Mouse (Mus musculus) right cerebral cortex, postnatal 10 days (tissue): ENCODE data around the gene Sigirr.

Experiments
- DNase-seq, 2 experiments: peaks; one replicate each; pipeline ENCODE4 v3.0.0; 2021; ENCODE audit warnings: low spot score in 2 of 2

Sigirr gene

DNA sequence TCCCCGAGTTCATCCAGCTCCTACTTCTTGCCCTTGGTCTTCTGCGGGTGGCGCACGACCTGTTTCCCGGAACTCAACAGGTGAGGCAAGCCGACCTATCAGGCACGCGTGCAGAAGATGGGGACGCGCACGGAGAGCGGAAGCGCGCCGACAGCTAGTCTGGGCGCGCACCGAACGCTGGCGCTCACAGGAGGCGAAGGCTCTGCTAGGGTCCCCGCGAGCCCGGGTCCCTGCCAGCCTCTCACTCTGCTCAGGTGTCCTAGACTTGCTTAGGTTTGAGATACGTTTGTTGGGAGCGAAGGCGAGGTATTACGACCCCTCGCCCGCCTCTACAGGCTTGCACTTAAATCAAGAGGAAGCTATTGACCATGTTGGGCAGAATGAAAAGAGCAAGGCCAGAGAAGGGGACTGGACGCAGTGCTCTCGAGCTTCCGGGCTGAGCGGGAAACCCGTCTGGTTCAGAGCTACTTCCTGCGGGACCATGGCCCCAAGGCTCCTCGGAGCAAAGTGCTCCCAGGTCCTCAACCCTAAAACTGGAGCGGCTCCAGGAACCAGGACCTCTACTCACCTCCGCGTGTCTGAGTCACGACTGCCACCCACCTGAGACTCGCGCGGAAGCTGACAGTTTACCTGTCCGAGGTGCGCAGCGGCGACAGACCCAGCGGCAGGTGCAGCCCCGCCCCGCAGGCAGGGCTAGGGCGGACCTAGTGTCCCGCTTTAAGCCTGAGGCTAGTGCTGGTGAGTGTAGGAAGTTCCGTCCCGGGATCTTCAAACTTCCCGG is at the start of gene Sigirr:
Gene Sigirr, minus strand, starts transcription at position 662 of the 781 bp plus-strand sequence.
- DNase-seq: peak in 1 of 2 experiments; percentile 65

DNA sequence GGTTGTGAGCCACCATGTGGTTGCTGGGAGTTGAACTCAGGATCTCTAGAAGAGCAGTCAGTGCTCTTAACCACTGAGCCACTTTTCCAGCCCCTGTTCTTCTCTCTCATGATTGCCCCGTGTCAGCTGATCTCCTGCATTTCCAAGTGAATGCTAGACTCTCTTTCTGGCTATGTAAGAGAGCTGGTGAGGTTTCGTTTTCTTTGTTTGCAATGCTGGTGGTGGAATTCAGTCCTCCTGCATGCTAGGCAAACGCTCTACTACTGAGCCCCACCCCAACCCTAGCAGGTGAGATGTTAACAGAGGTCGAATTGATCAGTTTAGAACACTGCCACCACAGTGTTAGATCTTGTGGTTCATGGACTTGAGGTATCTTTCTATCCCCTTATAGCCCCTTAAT is 48.3 kb upstream of the Sigirr start:
- DNase-seq: no peak

DNA sequence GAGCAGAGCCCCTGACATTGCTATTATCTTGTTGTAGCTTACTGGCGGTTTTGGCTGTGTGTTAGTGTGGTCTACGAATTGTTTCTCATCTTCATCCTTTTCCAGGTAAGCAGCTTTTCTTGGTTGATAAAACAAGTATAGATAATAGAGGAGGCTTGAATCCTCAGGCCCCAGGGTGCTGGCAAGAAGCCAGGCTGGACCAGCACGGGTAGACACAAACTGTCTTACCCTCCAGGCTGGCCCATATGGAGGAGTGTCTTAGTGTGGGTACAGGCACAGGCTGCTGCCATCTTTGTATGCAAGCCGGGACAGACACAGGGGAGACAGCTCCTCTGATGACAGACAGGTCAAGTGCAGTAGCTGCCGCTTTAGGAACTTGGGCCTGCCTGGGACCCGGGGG is 46.7 kb upstream of the Sigirr start:
- DNase-seq: no peak

DNA sequence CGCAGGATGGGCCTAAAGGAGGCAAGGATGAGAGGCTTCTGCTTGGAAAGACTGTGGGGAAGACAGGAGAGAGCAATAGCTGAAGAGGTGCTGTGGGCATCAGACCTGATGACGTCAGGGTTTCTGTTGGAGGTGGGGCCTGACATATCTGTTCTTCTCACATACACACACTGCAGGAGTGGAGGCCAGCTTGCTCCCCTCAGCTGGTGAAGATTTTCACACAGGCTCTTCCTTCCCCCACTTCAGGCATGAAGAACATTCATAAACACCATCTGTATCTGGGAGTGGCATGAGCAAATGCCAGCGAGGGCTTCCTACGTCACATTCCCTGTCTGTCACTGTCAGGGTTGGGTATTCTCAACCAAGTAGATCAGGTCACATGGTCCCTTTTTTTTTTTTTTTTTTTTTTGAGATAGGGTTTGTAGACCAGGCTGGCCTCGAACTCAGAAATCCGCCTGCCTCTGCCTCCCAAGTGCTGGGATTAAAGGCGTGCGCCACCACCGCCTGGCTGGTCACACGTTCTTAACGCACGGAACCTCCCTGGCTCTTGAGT is 45.7 kb upstream of the Sigirr start:
- no peak for DNase-seq

DNA sequence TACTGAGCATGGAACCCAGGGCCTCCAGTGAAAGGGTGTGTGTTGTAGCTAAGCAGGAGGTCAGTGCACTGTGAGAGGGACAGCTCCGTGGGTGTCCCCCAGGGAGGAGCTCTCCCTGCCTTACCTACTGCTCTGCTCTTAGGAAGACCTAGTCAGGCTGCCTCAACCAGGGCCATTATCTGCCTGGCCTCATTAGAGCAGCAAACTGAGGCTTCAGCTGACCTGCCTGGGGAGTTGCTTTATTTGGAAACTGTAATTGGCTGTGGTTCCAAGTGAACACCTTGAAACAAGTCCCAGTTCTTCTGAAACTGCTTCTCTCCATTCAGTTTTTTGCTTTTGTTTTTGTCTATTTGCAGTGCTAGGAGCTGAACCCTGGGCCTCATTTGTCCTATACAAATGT is 45.0 kb upstream of the Sigirr start:
- DNase-seq: no peak

DNA sequence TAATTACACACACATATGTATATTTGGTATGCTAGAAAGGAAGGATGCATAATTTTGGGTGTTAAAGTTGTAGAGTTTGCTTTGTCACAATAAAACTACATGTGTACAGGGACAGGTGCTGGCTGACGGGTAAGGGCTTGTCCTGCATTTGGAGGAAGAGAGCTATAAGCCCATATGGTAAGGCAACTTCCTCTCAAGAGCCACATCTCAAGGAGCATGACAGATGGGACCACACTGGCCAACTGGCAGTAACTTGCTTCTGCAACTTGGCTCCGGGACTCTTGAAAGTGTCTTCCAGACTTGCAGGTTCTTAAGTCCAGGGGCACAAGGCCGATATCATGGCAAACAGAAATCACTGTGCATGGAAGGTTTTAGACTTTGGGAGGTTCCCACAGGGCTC is 44.3 kb upstream of the Sigirr start:
- no peak for DNase-seq

DNA sequence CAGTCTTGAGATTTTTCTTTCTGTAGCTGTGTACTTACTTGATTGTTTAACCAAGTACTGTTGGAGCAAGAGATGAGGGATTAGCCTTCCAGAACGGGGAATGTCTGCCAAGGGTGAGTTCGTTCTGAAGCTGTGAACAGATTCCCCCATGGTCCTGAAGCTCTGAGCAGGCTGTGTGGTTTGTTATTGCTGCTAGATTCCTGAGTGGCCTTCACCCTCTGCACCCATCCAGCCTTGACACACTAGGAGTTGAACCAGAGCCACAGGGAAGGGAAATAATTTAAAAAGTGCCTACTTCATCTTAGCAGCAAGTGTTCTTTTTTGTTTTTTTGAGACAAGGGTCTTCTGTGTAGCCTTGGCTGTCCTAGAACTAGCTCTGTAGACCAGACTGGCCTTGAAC is 43.5 kb upstream of the Sigirr start:
- DNase-seq: no peak

DNA sequence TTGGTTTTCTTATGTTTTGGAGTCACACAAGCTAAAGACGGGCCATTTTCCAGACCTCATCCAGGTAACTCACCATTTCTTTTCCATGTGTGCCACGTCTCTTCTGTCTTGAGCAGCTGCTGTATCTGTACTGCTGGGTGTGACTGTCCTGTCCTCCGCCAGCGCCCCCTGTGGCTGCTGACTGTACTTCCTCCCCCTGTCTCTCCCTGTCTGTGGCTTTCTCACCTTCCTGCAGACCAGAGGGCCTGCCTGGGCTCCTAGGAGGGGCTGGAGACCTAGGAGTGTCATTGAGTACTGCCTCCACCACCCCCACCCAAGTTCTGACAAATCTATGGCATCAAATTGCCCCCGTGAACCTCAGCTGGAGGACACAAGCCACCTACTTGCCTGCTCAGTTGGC is 42.7 kb upstream of the Sigirr start:
- no peak for DNase-seq

DNA sequence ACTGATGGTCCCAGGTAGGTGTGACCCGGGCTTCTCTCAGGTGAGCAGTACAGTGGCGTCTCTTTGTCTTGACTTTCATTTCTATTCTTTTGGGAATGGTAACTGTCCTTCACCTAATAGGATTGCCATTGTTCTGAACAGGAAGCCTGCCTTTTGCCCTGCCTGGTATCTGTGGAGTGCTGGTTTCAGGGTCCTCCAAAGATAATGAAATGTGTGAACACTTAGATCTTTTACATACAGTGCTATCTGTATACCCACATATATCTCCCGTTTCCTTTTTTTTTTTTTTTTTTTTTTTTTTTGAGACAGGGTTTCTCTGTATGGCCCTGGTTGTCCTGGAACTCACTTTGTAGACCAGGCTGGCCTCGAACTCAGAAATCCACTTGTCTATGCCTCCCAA is 41.0 kb upstream of the Sigirr start:
- no peak for DNase-seq

DNA sequence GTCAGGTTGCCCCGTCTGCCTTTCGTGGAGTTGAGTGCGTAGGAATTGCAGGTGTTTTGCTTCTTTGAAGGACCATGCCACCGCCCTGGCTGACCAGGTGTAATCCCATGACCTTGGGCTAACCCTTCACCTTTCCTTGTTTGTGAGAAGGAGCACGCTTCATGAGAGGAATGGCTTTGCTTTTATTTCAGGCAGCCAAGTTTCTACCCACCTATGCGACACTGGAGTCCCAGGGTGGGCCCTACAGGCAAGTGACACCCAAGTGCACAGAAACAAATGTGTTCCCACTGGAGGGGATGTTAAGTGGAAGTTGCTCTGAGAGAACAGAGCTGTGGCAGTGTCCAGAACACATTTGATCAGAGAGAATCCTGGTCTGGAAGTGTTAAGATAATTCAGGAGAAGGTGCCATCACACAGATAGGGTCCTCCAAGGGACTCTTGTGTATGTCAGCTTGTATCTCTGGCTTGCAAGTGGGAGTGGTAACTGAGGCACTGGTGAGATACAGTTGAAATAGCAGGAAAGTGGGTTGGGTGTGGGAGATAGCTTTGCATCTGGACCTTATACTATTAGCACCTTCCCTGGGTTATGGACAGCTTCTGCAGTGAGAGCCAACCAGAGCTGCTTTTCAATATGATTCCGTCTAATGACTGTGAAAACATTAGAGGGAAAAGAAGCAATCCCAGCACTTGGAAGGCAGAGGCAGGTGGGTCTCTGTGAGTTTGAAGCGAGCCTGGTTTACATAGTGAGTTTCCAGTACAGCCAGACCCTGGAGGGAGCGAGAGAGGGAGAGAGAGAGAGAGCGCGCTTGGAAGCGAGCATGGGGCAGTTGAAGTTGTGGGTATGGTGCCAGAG is 31.8 kb upstream of the Sigirr start:
- DNase-seq: no peak

DNA sequence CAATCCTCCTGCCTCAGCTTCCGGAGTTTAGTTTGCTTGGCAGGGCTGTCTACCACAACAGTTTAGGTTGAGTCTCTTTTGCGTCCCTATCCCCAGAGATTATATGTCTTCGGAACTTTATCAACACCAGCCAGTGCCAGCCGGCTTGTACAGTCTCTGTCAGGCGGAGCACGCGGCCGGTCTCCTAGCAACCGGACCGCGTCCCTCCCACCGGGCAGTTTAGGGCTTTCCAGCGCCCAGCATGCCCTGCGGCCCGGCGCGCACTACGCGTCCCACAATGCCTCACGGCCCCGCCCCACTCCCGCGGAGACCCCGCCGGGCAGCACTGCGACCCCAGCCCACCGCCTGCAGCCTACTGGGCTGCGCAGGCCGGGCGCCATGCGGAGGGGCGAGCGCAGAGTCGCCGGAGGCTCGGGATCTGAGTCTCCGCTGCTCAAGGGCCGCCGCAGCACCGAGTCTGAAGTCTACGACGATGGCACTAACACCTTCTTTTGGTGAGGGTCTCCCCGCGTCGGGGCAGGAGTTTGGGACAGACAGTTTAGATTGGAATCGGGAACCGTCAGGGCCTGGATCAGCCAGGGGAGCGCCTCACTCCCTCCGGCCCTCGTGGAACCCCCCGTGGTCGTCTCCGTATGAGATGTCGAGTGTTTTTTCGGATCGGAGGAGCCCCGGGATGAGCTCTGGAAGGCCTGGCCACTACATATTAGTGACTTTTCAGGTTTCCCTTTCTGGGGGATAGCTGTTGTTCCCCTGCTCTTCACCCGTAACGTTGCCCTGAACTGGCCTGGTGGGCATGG is 30.9 kb upstream of the Sigirr start:
- peak; percentile 95 for DNase-seq

DNA sequence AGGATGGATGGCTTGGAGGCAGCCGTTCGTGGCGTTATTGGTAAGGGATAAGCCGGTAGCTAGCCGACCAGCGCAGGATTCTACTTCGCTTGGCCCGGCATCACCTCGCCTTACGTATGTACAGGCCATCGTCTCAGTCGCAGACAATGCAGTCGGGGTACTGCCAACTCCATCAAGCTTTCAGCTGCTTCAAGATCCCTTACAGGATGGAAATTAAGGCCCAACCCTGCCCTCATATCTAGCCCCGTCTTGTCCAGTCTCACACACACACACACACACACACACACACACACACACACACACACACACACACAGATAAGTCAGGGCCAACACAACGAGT is 23.1 kb upstream of the Sigirr start:
- DNase-seq: no peak

DNA sequence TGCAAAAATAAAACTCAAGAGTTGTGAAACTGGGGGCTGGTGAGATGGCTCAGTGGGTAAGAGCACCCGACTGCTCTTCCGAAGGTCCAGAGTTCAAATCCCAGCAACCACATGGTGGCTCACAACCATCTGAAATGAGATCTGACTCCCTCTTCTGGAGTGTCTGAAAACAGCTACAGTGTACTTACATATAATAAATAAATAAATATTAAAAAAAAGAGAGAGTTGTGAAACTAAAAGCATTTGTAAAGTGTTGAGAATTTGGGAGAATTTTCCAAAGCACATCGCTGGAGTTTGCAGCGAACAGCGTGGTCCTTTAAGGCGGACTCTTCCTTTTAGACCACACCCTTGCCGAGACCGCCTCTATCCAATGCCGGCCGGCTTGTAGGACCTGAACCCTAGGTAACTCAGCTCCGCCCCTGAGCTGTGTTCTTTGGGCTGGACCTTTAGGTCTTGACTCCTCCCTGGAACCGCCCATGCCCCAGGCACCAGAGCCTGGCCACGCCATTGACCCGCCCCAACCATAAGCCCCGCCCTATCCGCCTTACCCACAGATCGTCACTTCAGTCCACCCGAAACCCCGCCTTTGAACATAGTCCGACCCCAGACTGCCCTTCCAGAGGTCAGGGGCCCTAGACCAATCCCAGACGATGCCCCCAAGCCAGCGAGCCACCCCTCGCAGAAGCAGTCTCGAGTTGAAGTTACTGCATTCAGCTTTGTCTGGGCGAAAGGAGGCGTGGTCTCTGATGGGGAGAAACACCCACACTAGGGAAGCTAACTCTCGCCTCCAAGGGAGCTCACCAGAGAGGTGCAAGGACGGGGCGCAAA is 22.5 kb upstream of the Sigirr start:
- peak; percentile 91 to 92 for DNase-seq

DNA sequence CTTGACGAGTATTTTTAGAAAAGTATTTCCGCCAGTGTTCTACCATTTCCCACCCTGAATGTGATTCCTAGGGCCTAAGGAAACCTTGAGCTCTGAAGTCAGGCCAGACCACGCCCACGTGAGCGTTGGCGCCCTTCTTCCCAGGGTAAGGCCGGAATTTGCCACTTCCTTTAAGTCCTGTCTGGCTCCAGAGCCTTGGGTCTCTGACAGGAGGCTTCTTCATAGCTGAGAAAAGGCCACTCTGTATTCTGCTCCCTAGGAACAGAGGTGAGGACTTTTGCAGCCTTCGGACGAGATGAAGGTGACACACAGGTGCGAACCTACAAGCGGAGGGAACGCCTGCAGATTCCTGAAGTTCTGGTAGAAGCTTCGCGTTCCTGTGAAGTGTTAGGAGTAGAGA is 21.9 kb upstream of the Sigirr start, which contains the start of gene Ptdss2:
Gene Ptdss2, plus strand, starts transcription at position 138 of the 400 bp plus-strand sequence.
- no peak for DNase-seq

DNA sequence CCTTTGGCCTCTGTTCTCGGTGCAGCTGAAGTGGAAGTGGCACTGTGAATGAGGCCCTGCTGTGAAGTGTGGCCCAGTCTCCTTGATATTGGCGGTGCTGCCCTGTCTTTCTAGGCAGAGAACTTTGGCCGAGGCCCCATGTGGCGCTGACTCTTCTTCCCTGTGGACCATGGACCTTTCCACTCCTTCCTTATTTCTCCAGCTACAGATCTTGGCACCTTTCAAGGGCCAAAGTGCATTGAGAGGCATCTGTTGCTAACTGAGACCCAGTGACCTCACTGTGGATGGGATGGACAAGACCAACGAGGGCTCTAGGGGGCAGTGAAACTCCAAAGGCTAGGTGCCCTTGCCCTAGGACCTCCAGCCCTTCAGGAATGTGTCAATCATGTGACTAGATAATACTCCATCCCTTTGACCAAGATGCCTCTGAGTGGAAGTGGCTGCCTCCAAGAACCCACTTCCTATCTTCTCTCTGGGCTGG is 20.7 kb upstream of the Sigirr start:
- DNase-seq: no peak

DNA sequence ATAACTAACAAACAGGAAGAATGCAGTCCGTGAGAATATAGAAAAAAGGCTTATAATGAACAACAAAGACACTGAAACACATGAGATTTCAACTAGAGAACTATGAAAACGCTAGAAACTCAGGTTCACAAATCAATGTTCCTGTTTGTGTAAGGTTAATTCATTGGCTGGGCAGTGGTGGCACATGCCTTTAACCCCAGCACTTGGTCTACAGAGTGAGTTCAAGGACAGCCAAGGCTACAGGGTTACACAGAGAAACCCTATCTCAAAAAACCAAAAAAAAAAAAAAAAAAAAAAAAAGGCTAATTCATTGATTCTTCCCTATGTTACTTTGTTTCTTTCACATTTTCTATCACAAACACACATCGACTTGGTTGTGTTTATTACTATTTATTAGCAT is 20.2 kb upstream of the Sigirr start:
- no peak for DNase-seq

DNA sequence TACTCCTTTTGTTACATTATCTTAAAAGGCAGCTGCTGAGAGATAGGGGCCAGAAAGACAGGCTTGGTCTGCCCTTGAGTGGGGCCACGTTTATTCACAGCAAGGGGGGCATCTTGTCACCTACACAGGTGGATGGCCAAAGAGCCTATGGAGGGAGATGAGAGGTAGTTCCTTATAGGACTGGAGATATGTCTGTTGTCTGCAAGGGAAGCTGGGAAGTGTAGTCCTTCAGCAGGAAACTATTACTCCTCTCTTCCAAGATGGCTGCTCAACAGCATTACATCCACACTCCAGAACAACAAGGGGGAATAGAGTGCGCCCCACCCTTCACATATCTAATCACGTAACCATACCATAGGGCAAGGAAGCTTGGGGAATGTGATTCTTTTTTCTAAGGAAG is 19.1 kb upstream of the Sigirr start:
- DNase-seq: no peak

DNA sequence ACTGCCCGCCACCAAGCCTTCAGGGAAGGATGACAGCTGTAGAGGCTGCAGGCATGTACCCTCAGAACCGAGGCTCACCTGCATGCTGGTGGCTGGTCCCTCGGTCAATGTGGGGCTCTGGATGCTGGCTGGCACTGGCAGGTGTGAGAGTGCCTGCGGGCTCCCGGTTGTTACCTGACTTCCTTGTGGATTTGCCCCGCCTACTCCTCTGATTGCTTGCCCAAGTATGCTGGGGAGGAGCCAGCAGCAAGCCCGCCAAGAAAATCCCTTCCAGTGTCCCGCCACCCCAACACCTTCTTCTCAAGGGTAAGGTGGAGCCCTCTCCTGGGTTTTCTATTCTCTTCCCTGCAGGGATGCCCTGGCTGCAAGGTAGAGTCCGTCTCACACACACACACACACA is 17.3 kb upstream of the Sigirr start, which contains the start of gene Ano9:
Gene Ano9, minus strand, starts transcription at position 171 of the 400 bp plus-strand sequence.
- DNase-seq: no peak

DNA sequence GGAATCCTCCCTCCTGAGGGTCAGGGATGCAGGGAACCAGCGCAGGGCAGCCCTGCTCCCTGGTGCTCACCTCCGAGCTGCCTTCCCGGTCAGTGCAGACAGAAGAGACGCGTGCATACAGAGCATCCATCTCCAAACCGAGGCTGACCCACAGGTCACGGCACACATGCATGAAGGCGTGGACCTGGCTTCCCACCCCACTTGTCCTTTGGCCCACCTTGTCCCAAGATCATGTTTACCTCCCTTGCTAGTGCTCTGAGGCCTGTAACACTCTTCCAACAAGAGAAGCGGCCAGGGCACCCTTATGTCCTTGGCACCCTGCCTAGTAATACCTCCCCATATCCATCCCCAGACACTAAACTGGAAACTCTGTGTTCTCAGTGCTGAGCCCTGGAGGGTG is 15.5 kb upstream of the Sigirr start:
- DNase-seq: no peak

DNA sequence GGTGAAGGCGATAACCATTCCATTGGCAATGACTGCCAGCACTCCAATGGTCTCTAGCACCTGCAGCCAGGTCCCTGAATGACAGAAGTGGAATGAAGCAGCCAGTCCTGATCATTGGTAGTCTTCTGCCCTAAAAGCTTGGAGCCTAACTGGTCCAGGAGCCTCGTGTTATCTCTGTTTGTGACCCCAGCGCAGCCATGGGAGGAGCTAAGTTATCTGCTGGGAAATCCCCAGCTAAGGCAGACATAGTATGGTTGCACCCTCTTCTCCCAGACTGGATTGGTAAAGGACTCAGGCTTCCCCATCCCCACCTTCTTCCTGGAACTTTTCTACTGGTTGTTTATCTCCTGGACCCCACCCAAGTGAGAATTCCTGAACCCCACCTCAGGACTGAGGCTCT is 2.8 kb upstream of the Sigirr start:
- DNase-seq: no peak

DNA sequence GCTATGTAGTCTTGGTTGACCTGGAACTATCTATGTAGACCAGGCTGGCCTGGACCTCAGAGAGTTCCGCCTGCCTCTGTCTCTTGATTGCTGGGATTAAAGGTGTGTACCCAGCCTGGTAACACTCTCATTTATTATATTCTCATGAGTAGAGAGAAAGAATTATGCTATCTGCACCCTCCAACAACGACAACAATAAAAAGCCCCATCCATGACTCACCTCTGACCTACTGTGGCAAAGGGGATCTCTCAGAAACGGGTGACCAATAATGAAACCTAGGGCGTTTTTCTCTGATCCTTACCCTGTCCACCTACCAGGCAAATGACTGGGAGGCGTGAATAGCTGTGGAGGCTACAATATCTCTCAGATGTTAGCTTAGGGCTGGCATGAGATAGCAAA is 3.2 kb downstream of the Sigirr start:
- DNase-seq: no peak
